Mouse (Mus musculus): ENCODE data around the gene Prkcb. TPM values are rescaled to one million over a fixed set of nuclear protein-coding genes. Genes with fewer than 3 reads are reported as not detected.

Gene Prkcb
- polyA plus RNA-seq, 1 experiment from 2014 or later = 6.2 TPM

GRCm38 (mm10) chr7:122256722-122257121 lies 31.8 kb upstream of the Prkcb start:
- Histone ChIP-seq H3K4me1 (0 out of 2 replicates have a peak, but pooled peaks cover 4% of the 10 kb centered on the region), H3K36me3 (no peaks in the 10 kb centered on the region), H3K4me2 (no peak overlapping the region), H3K9ac (no peak overlapping the region), H3K9me3 (no peaks in the 10 kb centered on the region), H3K27me3 (replicated peaks) (no peaks in the 10 kb centered on the region), H3K4me3 (no peak overlapping the region), H3K27ac (replicated peaks) (no peak overlapping the region)
- ATAC-seq (ENCODE audit: extremely low read depth, insufficient number of reproducible peaks, low FRiP score, low TSS enrichment) = no peak
- 67% methylated on average over 7 of the region's 7 CpGs for WGBS

- WGBS = 78% methylated on average over 4 of the region's 4 CpGs
- no peak overlapping the region for H3K4me3 ChIP-seq
- ATAC-seq (ENCODE audit: extremely low read depth, insufficient number of reproducible peaks, low FRiP score, low TSS enrichment) = no peak
These were observed 30.0 kb upstream of the Prkcb start for GRCm38 (mm10) chr7:122258521-122258920.

GRCm38 (mm10) chr7:122260055-122260602 lies 28.4 kb upstream of the Prkcb start:
- Histone ChIP-seq H3K4me2 (no peak overlapping the region), H3K9ac (no peak overlapping the region), H3K36me3 (no peaks in the 10 kb centered on the region), H3K4me1 (0 out of 2 replicates have a peak, but pooled peaks cover 4% of the 10 kb centered on the region), H3K27me3 (replicated peaks) (no peaks in the 10 kb centered on the region), H3K9me3 (no peaks in the 10 kb centered on the region), H3K27ac (replicated peaks) (no peak overlapping the region), H3K4me3 (no peak overlapping the region)
- WGBS = 72% methylated on average over 5 of the region's 5 CpGs
- ATAC-seq (ENCODE audit: extremely low read depth, insufficient number of reproducible peaks, low FRiP score, low TSS enrichment) = no peak

More at GRCm38 (mm10) chr7:122258521-122258920, 30.0 kb upstream of the Prkcb start:
- no peaks in the 10 kb centered on the region for H3K9me3 ChIP-seq
- 0 out of 2 replicates have a peak, but pooled peaks cover 4% of the 10 kb centered on the region for H3K4me1 ChIP-seq
- H3K36me3 ChIP-seq = no peaks in the 10 kb centered on the region
- H3K27me3 ChIP-seq (replicated peaks) = no peaks in the 10 kb centered on the region
- H3K9ac ChIP-seq = no peak overlapping the region
- no peak overlapping the region for H3K4me2 ChIP-seq
- H3K27ac ChIP-seq (replicated peaks) = no peak overlapping the region

- Histone ChIP-seq H3K4me2 (no peak overlapping the region), H3K9me3 (no peaks in the 10 kb centered on the region; the same call in 1 of the 2 replicates), H3K36me3 (no peaks in the 10 kb centered on the region), H3K4me3 (no peak overlapping the region), H3K27ac (replicated peaks) (no peak overlapping the region), H3K27me3 (replicated peaks) (no peaks in the 10 kb centered on the region), H3K9ac (no peak overlapping the region), H3K4me1 (no peaks in the 10 kb centered on the region)
- no peak for ATAC-seq (ENCODE audit: extremely low read depth, insufficient number of reproducible peaks, low FRiP score, low TSS enrichment)
- WGBS = 62% methylated on average over 4 of the region's 4 CpGs
These were observed 19.5 kb upstream of the Prkcb start for GRCm38 (mm10) chr7:122268983-122269486.

GRCm38 (mm10) chr7:122272334-122272733 lies 16.2 kb upstream of the Prkcb start:
- Histone ChIP-seq H3K4me2 (no peak overlapping the region), H3K9me3 (no peaks in the 10 kb centered on the region), H3K4me1 (no peaks in the 10 kb centered on the region), H3K4me3 (no peak overlapping the region), H3K27ac (replicated peaks) (no peak overlapping the region), H3K27me3 (replicated peaks) (no peaks in the 10 kb centered on the region; the same call in 1 of the 2 replicates), H3K36me3 (no peaks in the 10 kb centered on the region), H3K9ac (no peak overlapping the region)
- ATAC-seq (ENCODE audit: extremely low read depth, insufficient number of reproducible peaks, low FRiP score, low TSS enrichment) = no peak
- WGBS = 76% methylated on average over 2 of the region's 2 CpGs

GRCm38 (mm10) chr7:122279580-122279979 lies 9.0 kb upstream of the Prkcb start:
- Histone ChIP-seq H3K9ac (no peak overlapping the region), H3K9me3 (no peaks in the 10 kb centered on the region), H3K4me1 (no peaks in the 10 kb centered on the region), H3K36me3 (no peaks in the 10 kb centered on the region), H3K4me3 (no peak overlapping the region), H3K27ac (replicated peaks) (no peak overlapping the region), H3K4me2 (no peak overlapping the region), H3K27me3 (replicated peaks) (peaks cover 7% of the 10 kb centered on the region; the same call in 1 of the 2 replicates)
- WGBS = 73% methylated on average over 9 of the region's 9 CpGs
- ATAC-seq (ENCODE audit: extremely low read depth, insufficient number of reproducible peaks, low FRiP score, low TSS enrichment) = no peak

GRCm38 (mm10) chr7:122280334-122280733 lies 8.2 kb upstream of the Prkcb start:
- WGBS = 71% methylated on average over 2 of the region's 2 CpGs
- ATAC-seq (ENCODE audit: extremely low read depth, insufficient number of reproducible peaks, low FRiP score, low TSS enrichment) = no peak
- H3K36me3 ChIP-seq = no peaks in the 10 kb centered on the region

GRCm38 (mm10) chr7:122282584-122282983 lies 6.0 kb upstream of the Prkcb start:
- Histone ChIP-seq H3K27ac (replicated peaks) (no peak overlapping the region), H3K4me3 (no peak overlapping the region), H3K9ac (no peak overlapping the region), H3K4me2 (no peak overlapping the region), H3K36me3 (no peaks in the 10 kb centered on the region), H3K9me3 (no peaks in the 10 kb centered on the region), H3K27me3 (replicated peaks) (peaks cover 14% of the 10 kb centered on the region), H3K4me1 (no peaks in the 10 kb centered on the region)
- 74% methylated on average over 2 of the region's 2 CpGs for WGBS
- ATAC-seq (ENCODE audit: extremely low read depth, insufficient number of reproducible peaks, low FRiP score, low TSS enrichment) = no peak

More at GRCm38 (mm10) chr7:122280334-122280733, 8.2 kb upstream of the Prkcb start:
- Histone ChIP-seq H3K27me3 (replicated peaks) (peaks cover 10% of the 10 kb centered on the region), H3K27ac (replicated peaks) (no peak overlapping the region), H3K4me3 (no peak overlapping the region), H3K9ac (no peak overlapping the region), H3K4me1 (no peaks in the 10 kb centered on the region), H3K4me2 (no peak overlapping the region), H3K9me3 (no peaks in the 10 kb centered on the region)

GRCm38 (mm10) chr7:122287217-122287616 lies 1.3 kb upstream of the Prkcb start:
- ATAC-seq (ENCODE audit: extremely low read depth, insufficient number of reproducible peaks, low FRiP score, low TSS enrichment) = no peak
- H3K4me3 ChIP-seq = no peak overlapping the region
- 42% methylated on average over 1 of the region's 1 CpGs for WGBS
- H3K4me2 ChIP-seq = no peak overlapping the region
- H3K27me3 ChIP-seq (replicated peaks) = peaks cover 53% of the 10 kb centered on the region
- H3K9ac ChIP-seq = no peak overlapping the region
- H3K36me3 ChIP-seq = no peaks in the 10 kb centered on the region
- peaks cover 17% of the 10 kb centered on the region for H3K4me1 ChIP-seq
- H3K27ac ChIP-seq (replicated peaks) = no peak overlapping the region
- H3K9me3 ChIP-seq = no peaks in the 10 kb centered on the region

- 0 out of 2 replicates have a peak, but pooled peaks have one; percentile 33 for ATAC-seq (ENCODE audit: extremely low read depth, insufficient number of reproducible peaks, low FRiP score, low TSS enrichment)
- H3K9ac ChIP-seq = peak overlapping the region; percentile 73
- WGBS = under 1% methylated on average over 64 of the region's 66 CpGs
- no peaks in the 10 kb centered on the region for H3K36me3 ChIP-seq
- H3K4me2 ChIP-seq = peak overlapping the region; percentile 92
- H3K9me3 ChIP-seq = no peaks in the 10 kb centered on the region
- peaks cover 17% of the 10 kb centered on the region for H3K4me1 ChIP-seq
- no peak overlapping the region for H3K27ac ChIP-seq (replicated peaks)
- H3K27me3 ChIP-seq (replicated peaks) = peaks cover 68% of the 10 kb centered on the region
- H3K4me3 ChIP-seq = peak overlapping the region; percentile 65
These were observed 926 bp downstream of the Prkcb start for GRCm38 (mm10) chr7:122289243-122290111.

GRCm38 (mm10) chr7:122290165-122290564 lies 1.6 kb downstream of the Prkcb start:
- Histone ChIP-seq H3K4me1 (peaks cover 19% of the 10 kb centered on the region), H3K36me3 (no peaks in the 10 kb centered on the region), H3K4me3 (peak overlapping the region; percentile 65), H3K27ac (replicated peaks) (no peak overlapping the region), H3K9me3 (no peaks in the 10 kb centered on the region), H3K4me2 (peak overlapping the region; percentile 92), H3K9ac (0 out of 2 replicates have a peak overlapping the region, but pooled peaks have one; percentile 73), H3K27me3 (replicated peaks) (peaks cover 67% of the 10 kb centered on the region)
- ATAC-seq (ENCODE audit: extremely low read depth, insufficient number of reproducible peaks, low FRiP score, low TSS enrichment) = no peak
- WGBS = 9% methylated on average over 12 of the region's 12 CpGs
